Mouse (Mus musculus): ENCODE data around the gene Pkd1. TPM values are rescaled to one million over a fixed set of nuclear protein-coding genes. Genes with fewer than 3 reads are reported as not detected.

The Pkd1 gene
- polyA plus RNA-seq, 1 experiment: 34.6 TPM

GRCm38 (mm10) chr17:24565792-24566191, 16.2 kb downstream of the Pkd1 start:
- Histone ChIP-seq H3K4me1 (ENCODE audit: control insufficient read depth, insufficient read depth, low read length) (no peaks in the 10 kb centered on the region), H3K27me3 (replicated peaks; ENCODE audit: control insufficient read depth, insufficient read depth, low read length) (no peaks in the 10 kb centered on the region), H3K27ac (ENCODE audit: insufficient read depth, low read depth, low read length) (no peak overlapping the region), H3K36me3 (ENCODE audit: control insufficient read depth, insufficient read depth, low read length) (no peaks in the 10 kb centered on the region), H3K4me3 (ENCODE audit: insufficient read depth, low read depth, low read length) (no peak overlapping the region)
- no peak for DNase-seq
- TF ChIP-seq CTCF (conservative IDR thresholded peaks at IDR 0.05; ENCODE audit: insufficient read depth, insufficient read length, low read depth, low read length) (no peak), POLR2A (IDR thresholded peaks at IDR 0.05; ENCODE audit: low read depth, low read length) (no peak)
- 89% methylated on average over 3 of the region's 3 CpGs for WGBS

GRCm38 (mm10) chr17:24567034-24567779, 17.6 kb downstream of the Pkd1 start:
- no peak overlapping the region for H3K27ac ChIP-seq (ENCODE audit: insufficient read depth, low read depth, low read length)
- peak; percentile 42 for DNase-seq

GRCm38 (mm10) chr17:24569837-24570236, 20.2 kb downstream of the Pkd1 start:
- no peak for DNase-seq
- 83% methylated on average over 4 of the region's 4 CpGs for WGBS
- no peak for TF ChIP-seq CTCF (conservative IDR thresholded peaks at IDR 0.05; ENCODE audit: insufficient read depth, insufficient read length, low read depth, low read length)
- no peak for TF ChIP-seq POLR2A (IDR thresholded peaks at IDR 0.05; ENCODE audit: low read depth, low read length)
- no peak overlapping the region for H3K27ac ChIP-seq (ENCODE audit: insufficient read depth, low read depth, low read length)
- H3K4me3 ChIP-seq (ENCODE audit: insufficient read depth, low read depth, low read length): no peak overlapping the region
- no peaks in the 10 kb centered on the region for H3K27me3 ChIP-seq (replicated peaks; ENCODE audit: control insufficient read depth, insufficient read depth, low read length)
- no peaks in the 10 kb centered on the region for H3K4me1 ChIP-seq (ENCODE audit: control insufficient read depth, insufficient read depth, low read length)
- H3K36me3 ChIP-seq (ENCODE audit: control insufficient read depth, insufficient read depth, low read length): no peaks in the 10 kb centered on the region; the same call in 1 of the 2 replicates

More at GRCm38 (mm10) chr17:24567034-24567779, 17.6 kb downstream of the Pkd1 start:
- no peaks in the 10 kb centered on the region for H3K27me3 ChIP-seq (replicated peaks; ENCODE audit: control insufficient read depth, insufficient read depth, low read length)
- TF ChIP-seq CTCF (conservative IDR thresholded peaks at IDR 0.05; ENCODE audit: insufficient read depth, insufficient read length, low read depth, low read length) (no peak), POLR2A (IDR thresholded peaks at IDR 0.05; ENCODE audit: low read depth, low read length) (no peak)
- H3K4me1 ChIP-seq (ENCODE audit: control insufficient read depth, insufficient read depth, low read length): no peaks in the 10 kb centered on the region
- H3K36me3 ChIP-seq (ENCODE audit: control insufficient read depth, insufficient read depth, low read length): no peaks in the 10 kb centered on the region
- H3K4me3 ChIP-seq (ENCODE audit: insufficient read depth, low read depth, low read length): no peak overlapping the region
- 57% methylated on average over 8 of the region's 8 CpGs for WGBS

GRCm38 (mm10) chr17:24572651-24573245, 23.1 kb downstream of the Pkd1 start:
- Histone ChIP-seq H3K27ac (ENCODE audit: insufficient read depth, low read depth, low read length) (no peak overlapping the region), H3K27me3 (replicated peaks; ENCODE audit: control insufficient read depth, insufficient read depth, low read length) (no peaks in the 10 kb centered on the region), H3K4me1 (ENCODE audit: control insufficient read depth, insufficient read depth, low read length) (no peaks in the 10 kb centered on the region), H3K4me3 (ENCODE audit: insufficient read depth, low read depth, low read length) (no peak overlapping the region), H3K36me3 (ENCODE audit: control insufficient read depth, insufficient read depth, low read length) (no peaks in the 10 kb centered on the region; the same call in 1 of the 2 replicates)
- DNase-seq: no peak
- TF ChIP-seq POLR2A (IDR thresholded peaks at IDR 0.05; ENCODE audit: low read depth, low read length) (no peak), CTCF (conservative IDR thresholded peaks at IDR 0.05; ENCODE audit: insufficient read depth, insufficient read length, low read depth, low read length) (no peak)
- 94% methylated on average over 12 of the region's 12 CpGs for WGBS

- WGBS: 94% methylated on average over 9 of the region's 9 CpGs
- H3K27ac ChIP-seq (ENCODE audit: insufficient read depth, low read depth, low read length): no peak overlapping the region
- no peaks in the 10 kb centered on the region; the same call in 1 of the 2 replicates for H3K36me3 ChIP-seq (ENCODE audit: control insufficient read depth, insufficient read depth, low read length)
- no peak for TF ChIP-seq POLR2A (IDR thresholded peaks at IDR 0.05; ENCODE audit: low read depth, low read length)
- no peak for TF ChIP-seq CTCF (conservative IDR thresholded peaks at IDR 0.05; ENCODE audit: insufficient read depth, insufficient read length, low read depth, low read length)
- no peaks in the 10 kb centered on the region for H3K4me1 ChIP-seq (ENCODE audit: control insufficient read depth, insufficient read depth, low read length)
- no peak for DNase-seq
- H3K4me3 ChIP-seq (ENCODE audit: insufficient read depth, low read depth, low read length): no peak overlapping the region
- H3K27me3 ChIP-seq (replicated peaks; ENCODE audit: control insufficient read depth, insufficient read depth, low read length): no peaks in the 10 kb centered on the region
Measured at GRCm38 (mm10) chr17:24573811-24574210, 24.2 kb downstream of the Pkd1 start.

GRCm38 (mm10) chr17:24579532-24579931, 29.9 kb downstream of the Pkd1 start:
- no peaks in the 10 kb centered on the region for H3K4me1 ChIP-seq (ENCODE audit: control insufficient read depth, insufficient read depth, low read length)
- DNase-seq: no peak
- 90% methylated on average over 3 of the region's 3 CpGs for WGBS
- no peaks in the 10 kb centered on the region for H3K27me3 ChIP-seq (replicated peaks; ENCODE audit: control insufficient read depth, insufficient read depth, low read length)
- TF ChIP-seq CTCF (conservative IDR thresholded peaks at IDR 0.05; ENCODE audit: insufficient read depth, insufficient read length, low read depth, low read length) (no peak), POLR2A (IDR thresholded peaks at IDR 0.05; ENCODE audit: low read depth, low read length) (no peak)
- no peak overlapping the region for H3K4me3 ChIP-seq (ENCODE audit: insufficient read depth, low read depth, low read length)
- H3K36me3 ChIP-seq (ENCODE audit: control insufficient read depth, insufficient read depth, low read length): no peaks in the 10 kb centered on the region; the same call in 1 of the 2 replicates
- no peak overlapping the region for H3K27ac ChIP-seq (ENCODE audit: insufficient read depth, low read depth, low read length)

- Histone ChIP-seq H3K27me3 (replicated peaks; ENCODE audit: control insufficient read depth, insufficient read depth, low read length) (no peaks in the 10 kb centered on the region), H3K4me1 (ENCODE audit: control insufficient read depth, insufficient read depth, low read length) (no peaks in the 10 kb centered on the region), H3K4me3 (ENCODE audit: insufficient read depth, low read depth, low read length) (no peak overlapping the region), H3K36me3 (ENCODE audit: control insufficient read depth, insufficient read depth, low read length) (no peaks in the 10 kb centered on the region; the same call in 1 of the 2 replicates), H3K27ac (ENCODE audit: insufficient read depth, low read depth, low read length) (no peak overlapping the region)
- WGBS: 70% methylated on average over 2 of the region's 2 CpGs
- no peak for DNase-seq
- TF ChIP-seq POLR2A (IDR thresholded peaks at IDR 0.05; ENCODE audit: low read depth, low read length) (no peak), CTCF (conservative IDR thresholded peaks at IDR 0.05; ENCODE audit: insufficient read depth, insufficient read length, low read depth, low read length) (no peak)
Measured at GRCm38 (mm10) chr17:24580287-24580686, 30.7 kb downstream of the Pkd1 start.

All from kidney, adult 2 months (tissue).